Mouse (Mus musculus): ENCODE data around the gene Phyhipl. TPM values are rescaled to one million over a fixed set of nuclear protein-coding genes. Genes with fewer than 3 reads are reported as not detected.

The Phyhipl gene
- total and polyA plus RNA-seq, 2 experiments from 2014 or later, result 0.19 TPM; not detected in 1

GRCm38 (mm10) chr10:70598516-70599125 is 57.1 kb downstream of the Phyhipl start:
- Histone ChIP-seq H3K9me3 (replicated peaks; ENCODE audit: control insufficient read depth, low read length) (no peaks in the 10 kb centered on the region), H3K27ac (ENCODE audit: low read depth) (no peak overlapping the region), H3K36me3 (replicated peaks; ENCODE audit: control insufficient read depth, insufficient read depth, low read length) (no peaks in the 10 kb centered on the region), H3K9ac (replicated peaks; ENCODE audit: low read depth, low read length) (no peak overlapping the region), H3K4me1 (ENCODE audit: control insufficient read depth, insufficient read depth) (peaks cover 12% of the 10 kb centered on the region), H3K27me3 (ENCODE audit: control insufficient read depth, insufficient read depth, low read length) (peaks cover 45% of the 10 kb centered on the region), H3K4me2 (ENCODE audit: low read depth, low read length) (peak overlapping the region; percentile 99), H3K4me3 (ENCODE audit: low read depth, low read length) (peak overlapping the region; percentile 66)
- no peak for DNase-seq (ENCODE audit: low spot score)
- ATAC-seq (ENCODE audit: insufficient read depth, low read depth), result no peak
- WGBS, result under 1% methylated on average over 47 of the region's 48 CpGs
- TF ChIP-seq EP300 (IDR thresholded peaks at IDR 0.05; ENCODE audit: low read depth) (no peak), CTCF (IDR thresholded peaks at IDR 0.05; ENCODE audit: low read depth) (no peak)

DNA sequence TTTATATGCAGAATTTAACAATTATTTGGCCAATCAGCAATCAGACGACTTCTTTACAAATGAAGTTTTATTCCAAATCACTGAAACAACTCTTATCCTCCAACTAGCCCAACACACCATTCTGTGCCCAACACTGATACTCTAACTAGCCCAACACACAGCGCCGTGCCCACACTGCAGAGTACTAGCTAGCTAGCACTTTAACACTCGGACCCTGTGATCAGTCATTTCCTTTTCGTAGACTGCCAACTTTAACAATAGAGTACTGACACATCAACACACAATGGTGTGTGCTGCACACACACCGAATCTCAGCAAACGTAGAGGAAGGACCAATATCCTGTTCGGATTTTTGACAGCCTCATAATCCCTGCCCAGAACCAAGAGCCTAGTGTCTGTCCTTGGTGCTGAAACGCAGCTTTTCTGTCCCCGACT is 57.7 kb downstream of the Phyhipl start:
- TF ChIP-seq CTCF (IDR thresholded peaks at IDR 0.05; ENCODE audit: low read depth) (no peak), EP300 (IDR thresholded peaks at IDR 0.05; ENCODE audit: low read depth) (no peak)
- H3K9ac ChIP-seq (replicated peaks; ENCODE audit: low read depth, low read length), result no peak overlapping the region
- peak; percentile 49 for DNase-seq (ENCODE audit: low spot score)
- no peak overlapping the region for H3K4me3 ChIP-seq (ENCODE audit: low read depth, low read length)
- ATAC-seq (ENCODE audit: insufficient read depth, low read depth), result 0 out of 2 replicates have a peak, but pooled peaks have one; percentile 47
- H3K4me1 ChIP-seq (ENCODE audit: control insufficient read depth, insufficient read depth), result peaks cover 12% of the 10 kb centered on the region
- H3K27me3 ChIP-seq (ENCODE audit: control insufficient read depth, insufficient read depth, low read length), result peaks cover 45% of the 10 kb centered on the region
- no peak overlapping the region for H3K27ac ChIP-seq (ENCODE audit: low read depth)
- H3K36me3 ChIP-seq (replicated peaks; ENCODE audit: control insufficient read depth, insufficient read depth, low read length), result no peaks in the 10 kb centered on the region
- H3K4me2 ChIP-seq (ENCODE audit: low read depth, low read length), result peak overlapping the region; percentile 99; the same call in 1 of the 2 replicates
- no peaks in the 10 kb centered on the region for H3K9me3 ChIP-seq (replicated peaks; ENCODE audit: control insufficient read depth, low read length)
- 21% methylated on average over 10 of the region's 10 CpGs for WGBS

- no peaks in the 10 kb centered on the region for H3K9me3 ChIP-seq (replicated peaks; ENCODE audit: control insufficient read depth, low read length)
- no peak overlapping the region for H3K4me2 ChIP-seq (ENCODE audit: low read depth, low read length)
- TF ChIP-seq EP300 (IDR thresholded peaks at IDR 0.05; ENCODE audit: low read depth) (no peak), CTCF (IDR thresholded peaks at IDR 0.05; ENCODE audit: low read depth) (peak; percentile 49)
- H3K4me1 ChIP-seq (ENCODE audit: control insufficient read depth, insufficient read depth), result peaks cover 4% of the 10 kb centered on the region; the same call in 1 of the 2 replicates
- DNase-seq (ENCODE audit: low spot score), result no peak
- peaks cover 18% of the 10 kb centered on the region for H3K27me3 ChIP-seq (ENCODE audit: control insufficient read depth, insufficient read depth, low read length)
- no peaks in the 10 kb centered on the region for H3K36me3 ChIP-seq (replicated peaks; ENCODE audit: control insufficient read depth, insufficient read depth, low read length)
- no peak for ATAC-seq (ENCODE audit: insufficient read depth, low read depth)
- WGBS, result 44% methylated on average over 1 of the region's 1 CpGs
- no peak overlapping the region for H3K9ac ChIP-seq (replicated peaks; ENCODE audit: low read depth, low read length)
- H3K4me3 ChIP-seq (ENCODE audit: low read depth, low read length), result no peak overlapping the region
- H3K27ac ChIP-seq (ENCODE audit: low read depth), result no peak overlapping the region
Observed at GRCm38 (mm10) chr10:70594007-70594406, 61.8 kb downstream of the Phyhipl start.

GRCm38 (mm10) chr10:70586876-70587405 is 68.8 kb downstream of the Phyhipl start:
- 78% methylated on average over 3 of the region's 3 CpGs for WGBS
- H3K4me1 ChIP-seq (ENCODE audit: control insufficient read depth, insufficient read depth), result no peaks in the 10 kb centered on the region
- ATAC-seq (ENCODE audit: insufficient read depth, low read depth) (no peak), DNase-seq (ENCODE audit: low spot score) (no peak)
- no peak overlapping the region for H3K9ac ChIP-seq (replicated peaks; ENCODE audit: low read depth, low read length)
- H3K4me3 ChIP-seq (ENCODE audit: low read depth, low read length), result no peak overlapping the region
- H3K9me3 ChIP-seq (replicated peaks; ENCODE audit: control insufficient read depth, low read length), result no peaks in the 10 kb centered on the region
- H3K4me2 ChIP-seq (ENCODE audit: low read depth, low read length), result no peak overlapping the region
- H3K36me3 ChIP-seq (replicated peaks; ENCODE audit: control insufficient read depth, insufficient read depth, low read length), result no peaks in the 10 kb centered on the region
- TF ChIP-seq EP300 (IDR thresholded peaks at IDR 0.05; ENCODE audit: low read depth) (no peak), CTCF (IDR thresholded peaks at IDR 0.05; ENCODE audit: low read depth) (no peak)
- no peak overlapping the region for H3K27ac ChIP-seq (ENCODE audit: low read depth)
- H3K27me3 ChIP-seq (ENCODE audit: control insufficient read depth, insufficient read depth, low read length), result no peaks in the 10 kb centered on the region

DNA sequence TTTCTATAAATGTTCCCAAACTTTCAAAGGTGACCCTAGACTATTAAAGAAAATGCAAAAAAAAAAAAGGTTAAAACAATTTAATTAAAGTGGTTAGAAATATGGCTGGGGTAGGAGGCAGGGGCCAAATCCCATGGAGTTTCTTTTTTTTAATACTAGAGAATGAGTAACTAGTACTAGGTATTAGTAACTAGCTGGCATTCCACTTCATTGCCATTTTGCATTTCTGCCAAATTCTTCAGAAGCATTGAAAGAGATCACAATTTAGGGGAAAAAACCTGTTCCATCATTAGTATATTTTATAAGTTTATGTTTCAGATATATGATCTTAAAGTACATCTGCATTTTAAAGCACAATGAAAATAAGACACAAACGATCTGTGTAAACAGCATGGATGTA is 71.6 kb downstream of the Phyhipl start:
- no peak overlapping the region for H3K27ac ChIP-seq (ENCODE audit: low read depth)
- H3K4me3 ChIP-seq (ENCODE audit: low read depth, low read length), result no peak overlapping the region
- TF ChIP-seq CTCF (IDR thresholded peaks at IDR 0.05; ENCODE audit: low read depth) (no peak), EP300 (IDR thresholded peaks at IDR 0.05; ENCODE audit: low read depth) (no peak)
- no peak for ATAC-seq (ENCODE audit: insufficient read depth, low read depth)
- no peaks in the 10 kb centered on the region for H3K27me3 ChIP-seq (ENCODE audit: control insufficient read depth, insufficient read depth, low read length)
- no peak overlapping the region for H3K4me2 ChIP-seq (ENCODE audit: low read depth, low read length)
- DNase-seq (ENCODE audit: low spot score), result no peak
- H3K4me1 ChIP-seq (ENCODE audit: control insufficient read depth, insufficient read depth), result no peaks in the 10 kb centered on the region
- no peaks in the 10 kb centered on the region for H3K36me3 ChIP-seq (replicated peaks; ENCODE audit: control insufficient read depth, insufficient read depth, low read length)
- H3K9me3 ChIP-seq (replicated peaks; ENCODE audit: control insufficient read depth, low read length), result no peaks in the 10 kb centered on the region
- no peak overlapping the region for H3K9ac ChIP-seq (replicated peaks; ENCODE audit: low read depth, low read length)
- 88% methylated on average over 1 of the region's 1 CpGs for WGBS
